Mouse (Mus musculus): ENCODE data around the gene Sez6l2. TPM values are rescaled to one million over a fixed set of nuclear protein-coding genes. Genes with fewer than 3 reads are reported as not detected.

Gene Sez6l2
- polyA plus RNA-seq, 1 experiment from 2014 or later = 16.8 TPM

DNA sequence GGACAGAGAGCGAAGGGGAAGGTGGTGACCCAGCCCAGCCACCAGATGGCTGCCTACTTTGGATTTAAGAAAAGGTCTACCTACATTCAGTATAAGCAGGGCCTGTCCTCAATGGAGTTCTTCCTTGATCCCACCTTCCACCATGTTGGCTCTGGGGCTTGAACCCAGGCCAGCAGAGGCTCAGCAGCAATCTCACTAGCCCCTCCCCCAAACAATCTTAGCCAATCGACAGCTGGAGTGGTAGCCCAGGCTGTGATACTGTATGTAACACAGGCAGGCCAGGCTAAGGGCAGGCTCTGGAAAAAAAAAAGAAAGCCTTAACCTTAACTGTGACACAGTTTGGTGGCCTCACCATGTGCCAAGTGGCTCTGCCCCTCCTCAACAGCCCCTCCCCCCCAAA is 61.4 kb downstream of the Sez6l2 start:
- Histone ChIP-seq H3K27ac (no peak overlapping the region), H3K36me3 (ENCODE audit: poor library complexity, severe bottlenecking) (peaks cover 36% of the 10 kb centered on the region), H3K9me3 (replicated peaks) (no peaks in the 10 kb centered on the region), H3K27me3 (no peaks in the 10 kb centered on the region), H3K4me2 (no peak overlapping the region), H3K4me1 (peaks cover 34% of the 10 kb centered on the region), H3K4me3 (no peak overlapping the region), H3K9ac (no peak overlapping the region)
- 67% methylated on average over 2 of the region's 2 CpGs for WGBS
- ATAC-seq = no peak

- Histone ChIP-seq H3K9me3 (replicated peaks) (no peaks in the 10 kb centered on the region), H3K27ac (no peak overlapping the region), H3K36me3 (ENCODE audit: poor library complexity, severe bottlenecking) (peaks cover 36% of the 10 kb centered on the region), H3K4me1 (peaks cover 35% of the 10 kb centered on the region), H3K9ac (no peak overlapping the region), H3K27me3 (no peaks in the 10 kb centered on the region), H3K4me2 (no peak overlapping the region), H3K4me3 (no peak overlapping the region)
- ATAC-seq = no peak
- 87% methylated on average over 6 of the region's 6 CpGs for WGBS
Observed at GRCm38 (mm10) chr7:127012374-127012773, 62.0 kb downstream of the Sez6l2 start.

- H3K9ac ChIP-seq = no peak overlapping the region
- H3K27ac ChIP-seq = no peak overlapping the region
- ATAC-seq = no peak
- peaks cover 39% of the 10 kb centered on the region for H3K4me1 ChIP-seq
- no peak overlapping the region for H3K4me2 ChIP-seq
- WGBS = 94% methylated on average over 10 of the region's 10 CpGs
- H3K36me3 ChIP-seq (ENCODE audit: poor library complexity, severe bottlenecking) = peaks cover 36% of the 10 kb centered on the region
- no peaks in the 10 kb centered on the region for H3K9me3 ChIP-seq (replicated peaks)
- no peak overlapping the region for H3K4me3 ChIP-seq
- H3K27me3 ChIP-seq = no peaks in the 10 kb centered on the region
Observed at GRCm38 (mm10) chr7:127012845-127013244, 62.5 kb downstream of the Sez6l2 start.

GRCm38 (mm10) chr7:127013385-127013784 is 63.0 kb downstream of the Sez6l2 start:
- ATAC-seq = no peak
- H3K36me3 ChIP-seq (ENCODE audit: poor library complexity, severe bottlenecking) = peaks cover 36% of the 10 kb centered on the region
- peaks cover 45% of the 10 kb centered on the region for H3K4me1 ChIP-seq
- H3K9ac ChIP-seq = no peak overlapping the region
- H3K9me3 ChIP-seq (replicated peaks) = no peaks in the 10 kb centered on the region
- WGBS = 94% methylated on average over 6 of the region's 6 CpGs
- no peak overlapping the region for H3K27ac ChIP-seq
- H3K4me2 ChIP-seq = no peak overlapping the region
- H3K27me3 ChIP-seq = no peaks in the 10 kb centered on the region
- H3K4me3 ChIP-seq = no peak overlapping the region

- Histone ChIP-seq H3K9me3 (replicated peaks) (no peaks in the 10 kb centered on the region), H3K4me2 (peak within 1 kb of the TSS; percentile 99), H3K4me3 (no peak within 1 kb of the TSS; the same call in 1 of the 2 replicates), H3K36me3 (ENCODE audit: poor library complexity, severe bottlenecking) (peaks cover 36% of the 10 kb centered on the region), H3K4me1 (peaks cover 46% of the 10 kb centered on the region), H3K27ac (peak within 1 kb of the TSS; percentile 16; the same call in 1 of the 2 replicates), H3K9ac (peak within 1 kb of the TSS; percentile 86; the same call in 1 of the 2 replicates), H3K27me3 (no peaks in the 10 kb centered on the region)
- ATAC-seq = no peak
- 84% methylated on average over 11 of the region's 11 CpGs for WGBS
Observed at GRCm38 (mm10) chr7:127014320-127014719, 64.0 kb downstream of the Sez6l2 start, which contains the start of gene Mvp. Gene Mvp (minus strand): TSS chr7:127014621.

DNA sequence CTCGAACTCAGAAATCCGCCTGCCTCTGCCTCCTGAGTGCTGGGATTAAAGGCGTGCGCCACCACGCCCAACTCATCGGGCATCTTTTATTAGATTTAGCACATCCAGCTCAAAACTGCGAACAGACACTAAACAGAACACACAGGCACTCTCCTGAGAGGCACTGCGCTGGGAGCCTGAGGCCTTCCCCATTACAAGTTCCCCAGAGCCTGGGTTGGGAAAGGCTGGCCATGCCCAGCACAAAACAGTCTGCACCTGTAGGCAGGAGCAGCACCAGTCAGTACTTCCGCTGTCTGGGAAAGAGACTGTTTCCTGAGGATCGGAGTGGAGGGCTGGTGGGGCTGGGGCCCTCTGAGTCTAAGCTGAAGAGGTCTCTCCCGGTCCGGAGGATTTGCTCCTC is 64.6 kb downstream of the Sez6l2 start:
- H3K4me1 ChIP-seq = peaks cover 52% of the 10 kb centered on the region
- no peaks in the 10 kb centered on the region for H3K9me3 ChIP-seq (replicated peaks)
- H3K27ac ChIP-seq = no peak overlapping the region
- ATAC-seq = no peak
- H3K9ac ChIP-seq = peak overlapping the region; percentile 12; the same call in 1 of the 2 replicates
- H3K27me3 ChIP-seq = no peaks in the 10 kb centered on the region
- H3K4me3 ChIP-seq = no peak overlapping the region
- peak overlapping the region; percentile 99 for H3K4me2 ChIP-seq
- WGBS = 96% methylated on average over 12 of the region's 12 CpGs
- H3K36me3 ChIP-seq (ENCODE audit: poor library complexity, severe bottlenecking) = peaks cover 36% of the 10 kb centered on the region

DNA sequence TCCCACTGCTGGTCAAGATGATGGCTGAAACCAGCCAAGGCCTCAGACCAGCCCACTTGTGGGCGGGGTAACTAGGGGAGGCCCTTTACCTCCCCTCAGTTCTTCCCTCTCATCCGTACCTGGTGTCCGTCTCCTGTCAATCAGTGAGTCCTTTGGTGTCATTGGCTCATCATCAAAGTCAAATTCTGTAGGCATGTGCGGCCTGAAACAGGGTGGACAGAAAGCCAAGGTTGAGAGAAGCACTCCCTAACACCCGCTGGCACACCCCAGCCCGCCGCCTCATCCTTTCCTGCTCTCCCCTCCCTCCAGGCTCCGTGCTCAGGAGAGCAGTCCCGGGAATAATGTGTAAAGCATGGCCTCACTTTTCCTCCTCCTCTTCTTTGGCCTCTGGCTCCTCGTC is 65.7 kb downstream of the Sez6l2 start:
- WGBS = under 1% methylated on average over 10 of the region's 10 CpGs
- Histone ChIP-seq H3K9ac (peak overlapping the region; percentile 86), H3K4me3 (peak overlapping the region; percentile 62), H3K4me1 (peaks cover 63% of the 10 kb centered on the region), H3K9me3 (replicated peaks) (no peaks in the 10 kb centered on the region), H3K27ac (peak overlapping the region; percentile 95), H3K27me3 (no peaks in the 10 kb centered on the region), H3K36me3 (ENCODE audit: poor library complexity, severe bottlenecking) (peaks cover 36% of the 10 kb centered on the region), H3K4me2 (peak overlapping the region; percentile 99)
- peak; percentile 4; the same call in 1 of the 2 replicates for ATAC-seq

DNA sequence TGATC is 65.9 kb downstream of the Sez6l2 start, which contains the start of gene Pagr1b:
TSS of gene Pagr1b (minus strand) at position 4 of the 5 bp plus-strand sequence.
- Histone ChIP-seq H3K27me3 (no peaks in the 10 kb centered on the region), H3K9me3 (replicated peaks) (no peaks in the 10 kb centered on the region), H3K9ac (peak within 1 kb of the TSS; percentile 86), H3K36me3 (ENCODE audit: poor library complexity, severe bottlenecking) (peaks cover 36% of the 10 kb centered on the region), H3K4me1 (peaks cover 65% of the 10 kb centered on the region), H3K4me2 (peak within 1 kb of the TSS; percentile 99), H3K4me3 (peak within 1 kb of the TSS; percentile 62), H3K27ac (peak within 1 kb of the TSS; percentile 95)
- no peak for ATAC-seq

GRCm38 (mm10) chr7:127016486-127016938 is 66.1 kb downstream of the Sez6l2 start:
- Histone ChIP-seq H3K4me3 (peak overlapping the region; percentile 62), H3K9me3 (replicated peaks) (no peaks in the 10 kb centered on the region), H3K4me1 (peaks cover 68% of the 10 kb centered on the region), H3K27me3 (no peaks in the 10 kb centered on the region), H3K4me2 (peak overlapping the region; percentile 99), H3K27ac (peak overlapping the region; percentile 95), H3K36me3 (ENCODE audit: poor library complexity, severe bottlenecking) (peaks cover 36% of the 10 kb centered on the region), H3K9ac (peak overlapping the region; percentile 86)
- WGBS = under 1% methylated on average over 22 of the region's 22 CpGs
- peak; percentile 42 for ATAC-seq

DNA sequence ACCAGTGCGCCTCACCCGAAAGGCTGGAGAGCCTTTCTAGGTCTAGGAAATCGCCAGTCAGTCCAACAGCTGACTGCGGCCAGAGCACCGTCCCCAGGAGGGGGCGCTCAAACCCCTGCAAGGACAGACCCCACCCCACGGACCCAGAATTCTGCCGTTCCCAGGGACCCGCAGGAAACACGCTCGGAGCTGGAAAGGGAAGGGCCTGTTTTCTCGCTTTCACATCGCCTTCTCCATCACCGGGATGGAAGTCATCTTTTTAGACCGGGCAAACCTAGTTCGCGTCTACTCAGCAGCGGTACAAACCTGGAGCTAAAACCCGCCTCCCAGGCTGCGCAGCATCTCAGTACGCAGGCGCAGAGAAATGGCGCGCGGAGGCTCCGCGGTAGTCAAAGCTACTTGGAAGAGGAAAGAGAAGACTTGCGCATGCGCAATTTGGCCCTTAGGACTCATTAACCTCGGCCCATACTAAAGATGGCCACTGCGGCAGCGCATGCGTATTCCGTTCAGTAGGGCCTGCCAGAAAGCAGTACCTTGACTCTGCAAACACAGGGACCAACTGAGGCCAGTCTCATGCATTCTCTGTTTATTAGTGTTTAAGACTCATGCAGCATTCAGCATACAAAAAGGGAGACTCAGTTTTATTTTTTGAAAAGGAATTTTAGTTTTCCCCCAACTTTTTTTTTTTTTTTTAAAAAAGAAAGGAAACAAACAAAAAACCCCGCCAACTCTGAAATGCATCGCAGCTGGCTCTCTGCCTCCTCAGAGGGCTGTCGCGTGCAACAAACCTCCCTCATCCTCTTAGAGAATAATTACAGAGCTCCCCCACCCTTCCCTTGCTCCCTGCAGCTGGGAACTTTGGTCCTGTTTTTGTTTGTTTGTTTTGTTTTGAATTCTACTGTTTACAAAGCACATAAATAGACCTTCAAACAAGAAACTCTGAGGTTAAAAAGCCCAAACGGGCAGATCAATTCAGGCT is 66.9 kb downstream of the Sez6l2 start, which contains the start of gene Pagr1a:
TSS of gene Pagr1a (minus strand) at position 382 of the 979 bp plus-strand sequence.
- H3K27me3 ChIP-seq = no peaks in the 10 kb centered on the region
- ATAC-seq = peak; percentile 84
- 3% methylated on average over 39 of the region's 39 CpGs for WGBS
- H3K27ac ChIP-seq = peak within 1 kb of the TSS; percentile 95
- H3K4me3 ChIP-seq = peak within 1 kb of the TSS; percentile 62
- peak within 1 kb of the TSS; percentile 86 for H3K9ac ChIP-seq
- no peaks in the 10 kb centered on the region for H3K9me3 ChIP-seq (replicated peaks)
- H3K36me3 ChIP-seq (ENCODE audit: poor library complexity, severe bottlenecking) = peaks cover 42% of the 10 kb centered on the region
- H3K4me2 ChIP-seq = peak within 1 kb of the TSS; percentile 99
- H3K4me1 ChIP-seq = peaks cover 75% of the 10 kb centered on the region

GRCm38 (mm10) chr7:127017950-127018345 is 67.6 kb downstream of the Sez6l2 start:
- H3K4me3 ChIP-seq = peak overlapping the region; percentile 8; the same call in 1 of the 2 replicates
- H3K9me3 ChIP-seq (replicated peaks) = no peaks in the 10 kb centered on the region
- 58% methylated on average over 6 of the region's 6 CpGs for WGBS

GRCm38 (mm10) chr7:127018416-127019305 is 68.3 kb downstream of the Sez6l2 start:
- Histone ChIP-seq H3K36me3 (ENCODE audit: poor library complexity, severe bottlenecking) (peaks cover 42% of the 10 kb centered on the region), H3K4me3 (0 out of 2 replicates have a peak overlapping the region, but pooled peaks have one; percentile 8), H3K27me3 (no peaks in the 10 kb centered on the region), H3K27ac (peak overlapping the region; percentile 95), H3K4me2 (peak overlapping the region; percentile 99), H3K4me1 (peaks cover 89% of the 10 kb centered on the region), H3K9ac (peak overlapping the region; percentile 100), H3K9me3 (replicated peaks) (no peaks in the 10 kb centered on the region)
- WGBS = 88% methylated on average over 15 of the region's 15 CpGs
- no peak for ATAC-seq

More at GRCm38 (mm10) chr7:127017950-127018345, 67.6 kb downstream of the Sez6l2 start:
- H3K36me3 ChIP-seq (ENCODE audit: poor library complexity, severe bottlenecking) = peaks cover 42% of the 10 kb centered on the region
- H3K27me3 ChIP-seq = no peaks in the 10 kb centered on the region
- peak overlapping the region; percentile 99 for H3K4me2 ChIP-seq
- H3K27ac ChIP-seq = peak overlapping the region; percentile 95
- H3K4me1 ChIP-seq = peaks cover 82% of the 10 kb centered on the region
- H3K9ac ChIP-seq = peak overlapping the region; percentile 54
- no peak for ATAC-seq
